Mouse (Mus musculus): ENCODE data around the gene Chd1.
A peak's percentile ranks its signal among the peaks of the same experiment; 100 is the strongest.

Gene Chd1

DNA sequence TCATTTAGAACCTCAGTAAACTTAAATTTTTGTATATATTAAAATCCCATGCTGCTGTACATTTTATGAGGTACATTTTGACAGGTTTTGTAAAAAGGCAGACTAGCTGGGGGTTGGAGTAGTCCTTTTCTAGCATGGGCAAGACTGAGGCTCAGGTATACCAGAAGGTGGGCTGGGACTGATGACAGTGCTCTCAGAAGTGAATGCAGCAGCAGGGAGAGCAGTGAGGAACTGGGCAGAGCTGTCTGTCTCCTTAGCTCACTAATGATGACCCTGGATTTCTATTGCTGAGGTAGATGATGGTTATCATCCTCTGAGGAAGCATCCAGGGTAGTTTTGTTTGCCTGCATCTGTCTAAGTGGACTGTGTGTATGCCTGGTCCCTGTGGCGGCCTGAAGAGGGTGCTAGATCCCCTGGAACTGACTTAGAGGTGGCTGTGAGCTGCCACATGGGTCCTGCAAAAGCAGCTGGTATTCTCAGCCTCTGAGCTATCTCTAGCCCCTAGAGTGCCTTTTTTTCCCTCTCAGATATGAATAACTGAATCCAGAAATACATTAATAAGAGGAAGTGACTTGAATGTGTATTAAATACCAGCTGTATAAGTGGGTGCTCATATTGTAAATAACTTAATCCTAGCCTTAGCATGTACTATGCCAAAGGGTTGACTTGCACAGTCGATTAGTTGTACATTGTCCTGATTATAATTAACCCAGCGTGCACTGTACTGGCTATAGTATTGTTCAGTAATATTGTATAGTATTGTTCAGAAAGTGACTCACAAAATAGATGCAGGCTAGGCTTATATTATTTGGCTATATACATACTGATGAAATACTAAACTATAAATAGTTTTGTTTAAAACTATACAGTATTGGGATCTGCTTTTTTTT lies 10.5 kb downstream of the Chd1 start:
- no peak for TF ChIP-seq GATA4 (IDR thresholded peaks at IDR 0.05; ENCODE audit: insufficient replicate concordance, low read length)

DNA sequence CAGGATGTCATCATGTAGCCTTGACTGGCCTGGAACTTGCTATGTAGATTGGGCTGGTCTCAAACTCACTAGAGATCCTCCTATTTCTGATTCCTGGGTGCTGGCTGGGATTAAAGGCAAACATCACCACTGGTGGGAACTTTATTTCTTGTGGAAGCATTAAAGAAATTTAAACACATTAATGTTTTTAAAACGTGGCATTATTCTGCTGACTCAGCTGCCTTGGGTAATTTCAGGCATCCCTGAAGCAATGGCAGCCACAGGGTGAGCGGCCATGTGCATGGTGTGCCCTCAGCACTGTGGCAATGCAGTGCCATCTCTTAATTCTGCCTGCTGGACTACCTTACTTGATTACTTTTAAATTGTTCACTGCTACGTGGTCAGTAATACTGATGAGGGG lies 11.2 kb downstream of the Chd1 start:
- TF ChIP-seq GATA4 (IDR thresholded peaks at IDR 0.05; ENCODE audit: insufficient replicate concordance, low read length), result no peak

DNA sequence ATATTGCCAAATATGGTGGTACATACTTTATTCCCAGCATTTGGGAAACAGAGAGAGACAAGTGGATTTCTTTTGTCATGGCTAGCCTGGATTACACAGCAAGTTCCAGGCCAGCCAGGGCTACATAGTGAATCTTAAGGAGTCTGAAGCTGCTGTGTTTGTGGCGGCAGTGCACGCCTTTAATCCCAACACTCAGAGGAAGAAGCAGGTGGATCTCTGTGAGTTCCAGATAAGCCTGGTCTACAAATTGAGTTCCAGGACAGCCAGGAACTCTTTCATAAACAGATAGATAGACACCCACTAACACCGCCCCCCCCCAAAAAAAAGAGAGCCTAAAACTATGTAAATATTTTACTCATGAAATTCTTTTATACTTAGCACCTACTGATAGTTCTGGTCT lies 16.1 kb downstream of the Chd1 start:
- no peak for TF ChIP-seq GATA4 (IDR thresholded peaks at IDR 0.05; ENCODE audit: insufficient replicate concordance, low read length)

DNA sequence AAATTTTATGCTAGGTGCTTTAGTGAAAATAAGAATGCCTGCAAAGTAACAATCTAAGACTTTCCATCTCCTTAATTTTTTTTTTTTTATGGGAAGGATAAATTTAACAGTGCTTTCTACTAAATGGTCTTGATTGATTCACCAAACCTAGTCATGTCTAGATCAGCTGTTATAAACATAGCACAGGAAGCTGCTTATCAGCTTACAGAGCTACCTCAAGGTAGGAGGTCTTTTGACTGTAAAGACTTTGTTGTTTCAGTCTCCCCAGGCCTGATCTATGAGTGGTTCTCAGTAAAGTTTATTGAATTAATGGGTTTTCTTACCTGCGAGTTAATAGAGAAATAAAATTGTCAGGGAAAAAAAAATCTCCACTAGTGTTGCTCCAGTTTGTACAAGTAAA lies 18.5 kb downstream of the Chd1 start:
- no peak for TF ChIP-seq GATA4 (IDR thresholded peaks at IDR 0.05; ENCODE audit: insufficient replicate concordance, low read length)

DNA sequence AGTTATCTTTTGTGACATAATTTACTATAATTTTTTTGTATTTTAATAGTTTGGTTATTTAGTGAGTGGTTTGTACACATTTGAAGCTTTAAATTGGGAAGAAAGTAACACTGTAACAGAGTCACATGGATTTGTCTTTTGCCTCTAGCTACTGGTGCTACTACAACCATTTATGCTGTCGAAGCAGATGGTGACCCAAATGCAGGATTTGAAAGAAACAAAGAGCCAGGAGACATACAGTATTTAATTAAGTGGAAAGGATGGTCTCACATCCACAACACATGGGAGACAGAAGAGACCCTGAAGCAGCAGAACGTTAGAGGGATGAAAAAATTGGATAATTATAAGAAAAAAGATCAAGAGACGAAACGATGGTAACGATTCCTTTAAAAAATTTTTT lies 26.9 kb downstream of the Chd1 start:
- no peak for TF ChIP-seq GATA4 (IDR thresholded peaks at IDR 0.05; ENCODE audit: insufficient replicate concordance, low read length)

DNA sequence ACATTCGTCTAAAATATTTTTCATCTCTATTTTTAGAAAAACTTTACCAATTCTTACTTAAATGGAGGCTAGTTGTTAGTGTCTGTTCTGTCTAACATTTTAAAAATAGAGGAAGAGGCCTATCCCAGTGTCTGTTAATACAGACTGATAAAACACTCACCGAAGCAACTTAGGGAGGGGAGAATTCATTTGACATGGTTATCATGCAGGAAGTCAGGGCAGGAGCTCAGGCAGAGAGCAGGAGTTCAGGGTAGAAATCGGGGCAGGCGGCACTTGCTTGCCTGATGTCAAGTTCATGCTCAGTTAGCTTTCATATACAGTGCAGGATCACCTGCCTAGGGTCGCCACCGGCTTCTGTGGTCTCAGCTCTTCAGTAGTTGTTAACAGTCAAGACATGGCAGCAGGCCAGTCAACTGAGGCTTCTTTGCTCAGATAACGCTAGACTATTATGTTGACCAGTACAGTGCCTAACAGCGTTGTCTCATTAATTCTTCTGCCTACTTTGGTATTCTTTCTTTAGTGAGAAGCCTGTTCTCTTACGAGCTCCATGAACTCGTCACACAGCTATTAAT lies 32.7 kb downstream of the Chd1 start:
- 0 out of 2 replicates have a peak, but pooled peaks have one; percentile 57 for TF ChIP-seq GATA4 (IDR thresholded peaks at IDR 0.05; ENCODE audit: insufficient replicate concordance, low read length)

DNA sequence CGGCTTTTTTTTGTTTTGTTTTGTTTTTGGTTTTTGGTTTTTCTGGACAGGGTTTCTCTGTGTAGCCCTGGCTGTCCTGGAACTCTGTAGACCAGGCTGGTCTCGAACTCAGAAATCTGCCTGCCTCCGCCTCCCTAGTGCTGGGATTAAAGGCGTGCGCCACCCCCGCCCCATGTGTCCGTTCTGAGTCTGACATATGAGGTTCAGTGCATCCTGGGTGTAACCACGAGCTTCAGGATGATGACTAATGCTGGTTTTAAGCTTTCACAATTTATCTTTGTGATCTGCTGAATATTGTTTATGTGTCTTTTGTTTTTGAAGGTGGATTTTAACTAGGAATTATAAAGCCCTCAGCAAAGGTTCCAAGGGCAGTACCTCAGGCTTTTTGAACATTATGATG lies 37.1 kb downstream of the Chd1 start:
- no peak for TF ChIP-seq GATA4 (IDR thresholded peaks at IDR 0.05; ENCODE audit: insufficient replicate concordance, low read length)

DNA sequence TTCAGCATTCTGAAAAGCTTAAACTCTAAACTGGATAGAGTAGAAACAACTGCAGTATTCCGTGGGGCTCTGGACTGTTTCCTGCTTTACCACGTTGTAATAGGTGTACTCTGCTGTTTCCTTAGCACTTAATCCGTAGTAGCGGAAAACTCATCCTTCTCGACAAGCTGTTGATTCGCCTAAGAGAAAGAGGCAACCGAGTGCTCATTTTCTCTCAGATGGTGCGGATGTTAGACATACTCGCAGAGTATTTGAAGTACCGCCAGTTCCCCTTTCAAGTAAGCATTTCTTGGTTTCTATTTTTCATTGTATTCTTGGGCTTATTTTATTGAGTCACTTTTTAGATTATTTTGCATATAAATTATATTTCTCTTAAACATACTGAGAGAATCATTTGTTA lies 38.2 kb downstream of the Chd1 start:
- TF ChIP-seq GATA4 (IDR thresholded peaks at IDR 0.05; ENCODE audit: insufficient replicate concordance, low read length), result no peak

DNA sequence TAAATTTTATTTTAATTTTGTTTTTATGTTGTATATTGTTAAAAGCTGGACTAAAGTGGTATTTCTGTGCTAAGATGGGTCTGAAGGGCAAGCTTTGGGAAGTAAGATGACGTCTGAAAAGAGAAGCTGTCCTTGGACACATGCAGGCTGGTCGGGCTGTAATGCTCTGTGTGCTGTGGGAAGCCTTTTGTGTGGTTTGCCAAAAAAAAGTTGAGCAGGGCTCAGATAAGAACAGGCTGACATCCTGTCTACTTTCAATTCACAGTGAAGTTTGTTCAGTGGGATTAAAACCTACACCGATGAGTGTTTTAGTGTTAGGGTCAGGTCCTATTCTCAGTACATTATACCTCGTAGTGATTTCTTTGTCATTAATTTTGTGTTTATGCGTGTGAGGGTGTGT lies 38.6 kb downstream of the Chd1 start:
- peak; percentile 84; the same call in 1 of the 2 replicates for TF ChIP-seq GATA4 (IDR thresholded peaks at IDR 0.05; ENCODE audit: insufficient replicate concordance, low read length)

DNA sequence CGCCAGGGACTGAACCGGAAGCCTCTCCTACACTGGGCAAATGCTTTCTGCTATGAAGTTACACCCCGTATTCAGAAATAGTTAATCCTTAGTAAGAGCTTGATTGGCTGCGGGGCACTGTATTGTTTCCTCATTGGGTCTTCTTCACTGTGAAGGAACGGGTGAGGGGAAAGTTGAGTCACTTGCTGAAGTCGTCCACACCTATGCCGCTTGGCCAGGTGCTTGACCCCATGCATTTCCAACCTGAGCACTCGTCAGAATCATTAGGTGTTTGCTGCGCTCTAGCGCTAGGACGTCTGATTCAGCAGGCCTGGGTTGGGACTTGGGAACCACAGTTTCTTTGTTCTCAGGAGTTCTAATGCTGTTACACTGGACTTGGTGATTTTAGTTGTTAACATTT lies 41.9 kb downstream of the Chd1 start:
- no peak for TF ChIP-seq GATA4 (IDR thresholded peaks at IDR 0.05; ENCODE audit: insufficient replicate concordance, low read length)

DNA sequence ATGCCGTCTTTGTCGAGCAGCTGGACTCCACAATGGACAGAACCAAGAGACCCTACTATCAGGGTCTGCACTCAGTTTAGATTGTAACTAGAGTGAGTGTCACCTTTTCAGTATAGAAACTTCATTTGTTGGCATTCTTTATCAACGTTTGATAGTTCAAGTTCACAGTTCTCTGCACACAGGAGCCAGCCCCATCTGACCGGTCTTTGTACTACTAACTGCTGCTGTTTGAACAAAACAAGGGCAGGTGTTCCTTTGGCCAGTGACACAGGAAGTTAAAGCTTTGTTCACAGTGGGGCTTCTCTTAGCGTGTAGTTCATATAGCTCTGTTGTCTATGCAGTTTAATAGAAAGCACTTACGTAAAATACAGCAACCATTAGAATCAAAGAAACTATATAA lies 43.3 kb downstream of the Chd1 start:
- no peak for TF ChIP-seq GATA4 (IDR thresholded peaks at IDR 0.05; ENCODE audit: insufficient replicate concordance, low read length)

DNA sequence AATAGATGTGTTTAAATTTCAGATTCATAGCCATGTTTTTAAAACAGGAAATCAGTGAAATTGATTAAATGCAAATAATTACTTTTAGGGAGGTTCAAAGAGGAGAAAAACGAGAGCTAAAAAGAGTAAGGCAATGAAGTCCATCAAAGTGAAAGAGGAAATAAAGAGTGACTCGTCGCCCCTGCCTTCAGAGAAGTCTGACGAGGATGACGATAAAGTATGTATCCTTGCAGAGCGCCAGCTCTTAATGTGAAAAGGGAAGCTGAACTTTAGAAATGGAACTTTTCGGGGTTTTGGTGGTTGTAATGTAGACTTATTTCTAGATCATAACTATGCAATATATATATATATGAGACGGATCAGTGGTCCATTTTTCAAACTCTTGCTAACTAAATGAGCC lies 56.4 kb downstream of the Chd1 start:
- no peak for TF ChIP-seq GATA4 (IDR thresholded peaks at IDR 0.05; ENCODE audit: insufficient replicate concordance, low read length)

DNA sequence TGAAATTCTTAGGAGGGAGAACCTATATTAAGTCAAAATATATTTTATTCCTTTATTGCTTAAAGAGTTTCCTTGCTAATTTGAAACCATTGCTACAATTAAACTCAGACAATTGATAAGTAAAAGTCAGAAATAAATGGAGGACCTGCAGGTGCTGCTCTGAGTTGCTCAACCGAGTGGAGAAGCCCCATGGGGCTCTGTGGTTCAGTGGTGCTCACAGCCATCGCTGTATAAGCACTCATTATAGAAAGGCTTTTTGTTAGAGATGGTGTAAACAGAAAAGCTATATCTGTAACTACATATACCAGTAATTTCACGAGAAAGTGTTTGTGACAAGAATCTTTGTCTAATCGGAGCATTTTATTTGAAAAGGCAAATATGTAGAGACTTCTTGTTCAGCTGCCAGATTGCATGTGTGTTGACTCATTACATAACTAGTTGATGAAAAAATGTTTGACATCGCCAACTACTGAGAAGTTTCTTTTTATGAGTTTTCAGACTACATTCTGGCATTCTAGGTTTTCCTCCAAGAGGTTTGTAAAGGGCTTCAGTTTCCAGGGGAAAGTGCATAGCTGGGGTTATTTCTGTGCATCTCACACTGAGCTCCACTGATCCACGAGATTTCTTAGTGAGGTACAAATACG lies 64.4 kb downstream of the Chd1 start:
- TF ChIP-seq GATA4 (IDR thresholded peaks at IDR 0.05; ENCODE audit: insufficient replicate concordance, low read length), result no peak

DNA sequence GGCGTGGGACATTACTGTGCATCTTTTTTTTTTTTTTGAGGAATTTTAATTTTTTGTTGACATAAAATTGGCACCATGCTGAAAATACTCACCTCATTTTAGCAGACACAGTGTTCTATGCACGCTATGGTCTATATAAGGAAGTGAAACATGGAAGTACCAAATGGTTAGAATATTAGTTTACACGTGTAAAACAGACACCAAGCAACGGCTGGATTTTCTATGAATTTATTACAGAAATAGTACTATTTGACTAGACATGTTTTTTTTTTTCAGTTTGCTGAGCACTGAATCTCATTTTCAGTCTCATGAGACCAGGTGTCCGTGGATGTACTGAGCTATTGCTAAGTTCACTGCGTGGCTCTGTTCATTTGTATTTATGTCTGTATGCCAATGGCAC lies 69.2 kb downstream of the Chd1 start:
- no peak for TF ChIP-seq GATA4 (IDR thresholded peaks at IDR 0.05; ENCODE audit: insufficient replicate concordance, low read length)

DNA sequence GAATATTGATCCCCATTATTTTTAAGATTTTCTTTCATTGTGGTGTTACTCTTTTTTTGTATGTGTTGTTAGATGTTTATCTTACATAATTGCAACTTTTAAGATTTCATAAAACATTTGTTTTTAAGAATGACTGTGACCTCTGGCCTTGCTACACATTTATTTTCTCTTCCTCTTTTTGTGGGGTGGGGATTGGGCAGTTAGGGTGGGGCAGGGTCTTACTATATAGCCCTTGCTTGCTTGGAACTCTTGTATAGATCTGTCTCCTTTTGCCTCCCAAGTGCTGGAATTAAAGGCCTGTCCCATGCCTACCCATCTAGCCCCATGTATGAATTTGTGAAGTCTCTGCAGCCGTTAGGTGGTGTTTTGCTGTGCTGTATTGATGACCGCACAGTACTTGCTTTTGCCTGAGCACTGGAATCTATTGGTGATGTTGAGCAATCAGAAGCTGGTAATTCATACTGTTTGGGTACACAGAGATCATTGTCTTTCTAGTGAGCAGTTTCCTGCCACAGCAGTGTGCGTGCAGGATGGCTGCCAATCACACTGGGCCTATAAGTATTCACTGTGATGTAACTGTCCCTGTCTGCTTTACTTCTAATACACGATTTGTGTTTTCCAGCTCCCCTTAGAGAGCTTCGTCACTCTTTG lies 69.9 kb downstream of the Chd1 start:
- TF ChIP-seq GATA4 (IDR thresholded peaks at IDR 0.05; ENCODE audit: insufficient replicate concordance, low read length), result no peak

DNA sequence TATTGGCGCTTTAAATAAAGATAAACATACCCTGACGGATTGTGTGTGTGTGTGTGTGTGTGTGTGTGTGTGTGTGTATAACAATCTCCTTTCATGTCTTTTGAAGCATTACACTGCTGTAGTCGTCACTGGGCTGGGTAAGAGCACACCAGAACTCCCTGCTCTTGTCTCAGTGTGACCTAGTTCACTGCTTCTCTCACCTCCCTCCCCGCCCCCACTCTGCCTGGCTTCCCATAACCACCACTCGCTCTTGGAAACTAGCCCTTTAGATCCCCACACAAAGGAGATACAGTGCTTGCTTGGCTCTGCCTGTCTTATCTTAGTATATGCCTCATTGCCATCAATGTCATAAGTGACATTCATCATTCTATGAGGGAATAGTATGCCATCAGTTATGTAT lies 71.6 kb downstream of the Chd1 start:
- no peak for TF ChIP-seq GATA4 (IDR thresholded peaks at IDR 0.05; ENCODE audit: insufficient replicate concordance, low read length)
